Mouse (Mus musculus) limb, embryonic 13.5 days (tissue): ENCODE data around the gene Gtf2f2. TPM values are rescaled to one million over a fixed set of nuclear protein-coding genes. Genes with fewer than 3 reads are reported as not detected.
A peak's percentile ranks its signal among the peaks of the same experiment; 100 is the strongest.

ENCODE experiments used
- ATAC-seq: fragments of 200-750 bp; cut with Nextera tagmentation; 2 replicates; pipeline ENCODE4 v1.8.0; 2017; ENCODE audit warnings: low read depth, moderate number of reproducible peaks, moderate TSS enrichment; ENCODE audit not compliant: low FRiP score
- H3K27ac ChIP-seq: fragments of 300-500 bp; sonication (generic); 2 replicates; pipeline ENCODE4 v1.5.1; 2015; ENCODE audit warnings: inconsistent platforms, mild to moderate bottlenecking, moderate library complexity
- H3K27me3 ChIP-seq: fragments of 300-500 bp; sonication (generic); 2 replicates; pipeline ENCODE4 v1.6.1; 2015; ENCODE audit warnings: mild to moderate bottlenecking, inconsistent platforms
- H3K36me3 ChIP-seq: fragments of 300-500 bp; sonication (generic); 2 replicates; pipeline ENCODE4 v1.6.1; 2015; ENCODE audit warnings: inconsistent platforms, mild to moderate bottlenecking, moderate library complexity
- H3K4me1 ChIP-seq: fragments of 300-500 bp; sonication (generic); 2 replicates; pipeline ENCODE4 v1.6.1; 2015; ENCODE audit warnings: inconsistent platforms
- H3K4me2 ChIP-seq: fragments of 300-500 bp; sonication (generic); replicated peaks from 2 replicates; pipeline ENCODE4 v1.6.1; 2015; ENCODE audit warnings: inconsistent platforms, mild to moderate bottlenecking, moderate library complexity
- H3K4me3 ChIP-seq: fragments of 300-500 bp; sonication (generic); 2 replicates; pipeline ENCODE4 v1.5.1; 2015; ENCODE audit warnings: moderate library complexity, mild to moderate bottlenecking, inconsistent platforms
- H3K9ac ChIP-seq: fragments of 300-500 bp; sonication (generic); 2 replicates; pipeline ENCODE4 v1.6.1; 2015; ENCODE audit warnings: mild to moderate bottlenecking, inconsistent platforms
- H3K9me3 ChIP-seq: fragments of 300-500 bp; sonication (generic); 2 replicates; pipeline ENCODE4 v1.6.1; 2016; ENCODE audit warnings: inconsistent platforms
- WGBS: fragments of 180-500 bp; shearing (Covaris S2); methylation state at CpG from one replicate; pipeline ENCODE4 v1.1.7; 2015; 5-methylcytosine and 5-hydroxymethylcytosine counted together
- polyA plus RNA-seq: library from polyadenylated mRNA; unstranded; fragments of >200 nt; fragmentation: Nextera tagmentation; extraction: Ambion mirVana; gene quantifications from 2 replicates; pipeline ENCODE4 v1.2.1, GENCODE M21; 2015

Gene Gtf2f2
- polyA plus RNA-seq, 1 experiment from 2014 or later: 41.4 TPM

DNA sequence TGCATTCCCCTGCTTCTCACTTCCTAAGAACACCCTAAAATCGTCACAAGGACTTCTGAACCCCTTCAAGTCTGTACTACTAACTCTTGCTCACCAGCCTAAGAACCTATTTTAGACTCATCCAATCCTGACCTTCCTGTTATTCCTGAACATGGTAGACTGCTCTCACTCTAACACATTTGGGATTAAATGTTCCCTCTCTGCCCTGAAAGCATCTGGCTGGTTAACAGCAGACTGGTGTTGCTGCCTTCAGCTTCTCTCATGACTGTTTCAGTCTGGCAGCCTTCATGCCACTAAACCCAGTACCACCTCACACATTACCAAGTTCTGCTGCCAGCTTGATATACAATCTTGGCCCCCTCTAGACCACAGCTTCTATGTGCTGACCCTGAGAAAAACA is 21.5 kb downstream of the Gtf2f2 start:
- ATAC-seq: no peak
- no peak overlapping the region for H3K27ac ChIP-seq
- H3K4me3 ChIP-seq: no peak overlapping the region
- no peak overlapping the region for H3K4me2 ChIP-seq
- no peaks in the 10 kb centered on the region for H3K9me3 ChIP-seq
- WGBS: 83% methylated on average over 1 of the region's 1 CpGs
- H3K9ac ChIP-seq: no peak overlapping the region
- H3K4me1 ChIP-seq: peaks cover 36% of the 10 kb centered on the region
- H3K36me3 ChIP-seq: no peaks in the 10 kb centered on the region
- H3K27me3 ChIP-seq: no peaks in the 10 kb centered on the region

DNA sequence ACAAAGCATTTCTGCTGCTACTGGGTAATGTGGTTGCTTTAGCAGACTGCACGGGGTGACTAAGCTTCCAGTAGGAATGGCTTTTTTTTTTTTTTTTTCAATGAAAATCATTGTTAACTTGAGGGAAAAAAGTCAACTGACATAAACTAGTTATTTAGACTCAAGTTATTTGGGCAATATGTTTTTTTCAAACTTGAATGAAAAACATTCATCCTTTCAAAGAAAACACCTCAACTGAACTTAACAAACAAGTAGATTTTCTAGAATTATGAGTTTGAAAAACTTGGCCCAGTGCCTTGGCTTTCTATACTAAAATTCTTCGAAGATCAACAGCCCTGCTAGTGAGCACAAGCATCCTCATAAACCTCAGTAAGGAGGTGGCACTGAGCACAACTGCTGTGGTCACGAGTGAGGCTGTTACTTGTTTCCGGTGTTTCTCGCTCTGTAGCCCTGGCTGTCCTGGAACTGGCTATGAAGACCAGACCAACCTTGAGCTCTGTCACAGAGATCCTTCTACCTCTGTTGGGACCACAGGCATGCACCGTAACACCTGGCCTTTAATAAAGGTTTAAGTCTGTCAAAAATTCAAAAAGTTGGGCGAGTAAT is 23.7 kb downstream of the Gtf2f2 start:
- Histone ChIP-seq H3K27ac (0 out of 2 replicates have a peak overlapping the region, but pooled peaks have one; percentile 3), H3K9ac (no peak overlapping the region), H3K36me3 (no peaks in the 10 kb centered on the region), H3K4me3 (no peak overlapping the region), H3K4me2 (no peak overlapping the region), H3K4me1 (peaks cover 39% of the 10 kb centered on the region), H3K9me3 (no peaks in the 10 kb centered on the region), H3K27me3 (no peaks in the 10 kb centered on the region)
- 52% methylated on average over 7 of the region's 7 CpGs for WGBS
- ATAC-seq: no peak

DNA sequence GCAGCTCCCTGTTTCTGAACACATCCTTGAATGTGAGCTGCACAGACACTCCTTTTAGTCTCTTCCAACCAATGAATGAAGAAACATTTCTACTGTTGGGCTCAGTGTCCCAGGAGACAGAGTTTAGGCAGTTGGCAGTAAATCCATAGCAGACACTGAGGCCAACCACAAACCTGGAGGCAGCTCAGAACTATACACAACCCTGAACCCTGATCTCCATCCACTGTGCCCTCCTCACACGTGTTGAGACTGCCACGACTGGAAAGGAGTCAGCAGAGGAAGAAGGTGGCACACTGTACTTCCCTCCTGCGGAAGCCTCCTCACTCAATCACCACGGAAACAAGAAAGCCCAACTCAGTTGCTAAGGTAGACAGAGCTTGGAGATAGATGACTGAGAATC is 25.6 kb downstream of the Gtf2f2 start:
- no peaks in the 10 kb centered on the region for H3K27me3 ChIP-seq
- ATAC-seq: peak; percentile 57; the same call in 1 of the 2 replicates
- H3K36me3 ChIP-seq: no peaks in the 10 kb centered on the region
- no peak overlapping the region for H3K4me2 ChIP-seq
- no peak overlapping the region for H3K9ac ChIP-seq
- 54% methylated on average over 4 of the region's 4 CpGs for WGBS
- no peaks in the 10 kb centered on the region for H3K9me3 ChIP-seq
- no peak overlapping the region for H3K4me3 ChIP-seq
- H3K27ac ChIP-seq: peak overlapping the region; percentile 28; the same call in 1 of the 2 replicates
- peaks cover 39% of the 10 kb centered on the region for H3K4me1 ChIP-seq

DNA sequence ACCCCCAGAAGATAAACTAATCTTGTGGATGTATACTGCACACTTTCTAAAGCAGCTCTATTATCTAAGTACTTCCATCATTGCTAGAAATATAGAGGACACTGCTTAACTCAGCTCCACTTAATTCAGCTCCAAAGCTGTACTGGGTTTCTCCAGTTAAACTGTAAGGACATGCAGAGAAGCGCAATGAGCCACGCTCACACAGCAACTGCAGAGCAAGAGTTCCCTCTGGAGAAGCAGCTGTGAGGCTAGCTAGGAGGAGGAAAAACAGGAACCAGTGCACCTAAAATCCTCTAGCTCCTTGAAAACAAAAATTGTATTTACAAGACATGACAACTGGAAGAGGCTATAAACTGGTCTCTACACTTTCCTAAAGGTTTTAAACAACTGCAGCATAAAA is 26.8 kb downstream of the Gtf2f2 start:
- H3K4me3 ChIP-seq: no peak overlapping the region
- no peaks in the 10 kb centered on the region for H3K27me3 ChIP-seq
- no peak overlapping the region for H3K4me2 ChIP-seq
- no peak overlapping the region for H3K9ac ChIP-seq
- 75% methylated on average over 2 of the region's 2 CpGs for WGBS
- H3K27ac ChIP-seq: peak overlapping the region; percentile 67; the same call in 1 of the 2 replicates
- peaks cover 39% of the 10 kb centered on the region for H3K4me1 ChIP-seq
- H3K36me3 ChIP-seq: no peaks in the 10 kb centered on the region
- no peaks in the 10 kb centered on the region for H3K9me3 ChIP-seq
- ATAC-seq: no peak

DNA sequence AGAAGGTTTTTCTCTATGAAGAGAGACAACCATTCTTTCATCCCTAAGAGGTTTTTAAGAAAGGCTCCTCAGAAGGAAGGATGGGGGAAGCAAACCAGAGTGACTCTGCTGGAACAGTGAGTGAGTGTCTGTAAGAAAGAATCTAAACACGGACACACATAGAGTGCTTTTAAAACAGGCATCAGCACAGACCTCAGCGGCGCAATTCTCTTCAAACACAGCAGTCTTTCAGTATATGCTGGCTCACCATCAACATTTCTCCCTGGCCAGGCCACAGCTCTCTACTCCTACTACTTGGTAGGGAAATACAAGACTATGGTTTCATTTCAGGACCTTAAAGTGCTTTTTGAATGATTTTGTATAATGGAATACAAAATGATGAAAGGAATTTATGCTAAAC is 29.4 kb downstream of the Gtf2f2 start:
- Histone ChIP-seq H3K36me3 (no peaks in the 10 kb centered on the region), H3K27me3 (no peaks in the 10 kb centered on the region), H3K27ac (no peak overlapping the region), H3K4me1 (peaks cover 23% of the 10 kb centered on the region), H3K9me3 (no peaks in the 10 kb centered on the region), H3K9ac (no peak overlapping the region), H3K4me3 (no peak overlapping the region), H3K4me2 (no peak overlapping the region)
- 0 out of 2 replicates have a peak, but pooled peaks have one; percentile 28 for ATAC-seq
- WGBS: 90% methylated on average over 3 of the region's 3 CpGs

DNA sequence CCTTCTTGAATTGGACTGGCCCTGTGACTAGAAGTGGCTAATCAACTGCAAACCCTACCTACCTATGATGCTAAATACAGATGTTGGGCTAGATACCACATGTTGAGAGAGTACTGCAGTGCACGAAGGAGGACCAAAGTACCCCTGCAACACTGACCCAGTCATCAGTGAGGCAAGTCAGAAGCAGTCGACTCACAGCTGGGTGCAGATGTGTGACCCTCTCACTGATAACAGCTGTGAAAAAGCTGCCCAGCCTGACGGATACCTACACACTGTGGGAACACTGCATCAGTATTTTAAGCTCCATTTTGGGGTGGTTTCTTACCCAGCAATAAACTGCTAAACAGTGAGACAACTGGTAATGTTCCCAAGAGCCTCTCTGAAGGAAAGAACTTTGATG is 34.6 kb downstream of the Gtf2f2 start:
- H3K4me3 ChIP-seq: no peak overlapping the region
- ATAC-seq: no peak
- 49% methylated on average over 3 of the region's 3 CpGs for WGBS
- H3K9me3 ChIP-seq: no peaks in the 10 kb centered on the region
- H3K9ac ChIP-seq: no peak overlapping the region
- H3K27ac ChIP-seq: no peak overlapping the region
- no peaks in the 10 kb centered on the region for H3K36me3 ChIP-seq
- H3K4me1 ChIP-seq: peaks cover 10% of the 10 kb centered on the region; the same call in 1 of the 2 replicates
- no peaks in the 10 kb centered on the region for H3K27me3 ChIP-seq
- no peak overlapping the region for H3K4me2 ChIP-seq

DNA sequence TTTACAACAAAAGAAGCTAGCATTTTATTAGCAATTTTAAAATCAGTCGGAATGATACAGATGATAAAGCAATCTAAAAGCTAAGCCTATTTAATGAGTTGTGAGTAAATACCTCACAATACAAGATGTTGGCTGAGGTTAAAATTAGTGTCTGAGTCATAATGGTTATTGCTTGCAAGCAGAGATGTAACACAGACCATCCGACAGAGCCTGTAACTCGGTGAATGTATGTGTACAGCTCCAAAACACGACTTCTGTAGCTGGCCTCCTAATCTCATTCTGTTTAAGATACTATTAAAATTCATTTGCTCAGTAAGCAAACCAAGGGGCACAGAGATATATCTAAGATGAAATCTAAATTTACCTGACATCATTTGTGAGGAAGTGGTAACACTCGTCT is 43.4 kb downstream of the Gtf2f2 start:
- H3K9me3 ChIP-seq: no peaks in the 10 kb centered on the region
- no peaks in the 10 kb centered on the region for H3K36me3 ChIP-seq
- 56% methylated on average over 5 of the region's 5 CpGs for WGBS
- H3K4me1 ChIP-seq: peaks cover 32% of the 10 kb centered on the region
- no peak overlapping the region for H3K9ac ChIP-seq
- H3K4me2 ChIP-seq: no peak overlapping the region
- H3K27me3 ChIP-seq: no peaks in the 10 kb centered on the region
- ATAC-seq: no peak
- no peak overlapping the region for H3K27ac ChIP-seq
- no peak overlapping the region for H3K4me3 ChIP-seq

DNA sequence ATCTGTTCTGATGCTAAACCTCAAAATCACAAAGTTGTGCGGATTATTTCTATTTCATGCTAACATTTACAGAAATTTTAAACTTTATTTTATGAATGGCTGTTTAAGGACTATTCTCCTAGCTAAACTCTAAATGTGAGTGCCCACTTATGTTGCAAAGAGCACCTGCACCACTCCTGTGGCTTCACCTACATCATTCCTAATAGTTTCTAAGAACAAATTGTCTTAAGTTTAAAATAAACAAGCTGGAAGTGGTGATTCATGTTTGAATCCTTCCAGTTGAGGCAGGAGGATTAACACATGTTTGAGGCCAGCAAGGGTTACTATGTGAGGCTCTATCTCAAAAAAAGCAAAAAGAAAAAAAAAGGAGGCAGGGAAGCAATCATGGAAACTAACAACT is 46.2 kb downstream of the Gtf2f2 start:
- peaks cover 30% of the 10 kb centered on the region for H3K4me1 ChIP-seq
- H3K4me3 ChIP-seq: no peak overlapping the region
- 86% methylated on average over 1 of the region's 1 CpGs for WGBS
- no peaks in the 10 kb centered on the region for H3K36me3 ChIP-seq
- no peak overlapping the region for H3K4me2 ChIP-seq
- no peak overlapping the region for H3K9ac ChIP-seq
- no peaks in the 10 kb centered on the region for H3K27me3 ChIP-seq
- H3K27ac ChIP-seq: no peak overlapping the region
- no peak for ATAC-seq
- no peaks in the 10 kb centered on the region for H3K9me3 ChIP-seq

DNA sequence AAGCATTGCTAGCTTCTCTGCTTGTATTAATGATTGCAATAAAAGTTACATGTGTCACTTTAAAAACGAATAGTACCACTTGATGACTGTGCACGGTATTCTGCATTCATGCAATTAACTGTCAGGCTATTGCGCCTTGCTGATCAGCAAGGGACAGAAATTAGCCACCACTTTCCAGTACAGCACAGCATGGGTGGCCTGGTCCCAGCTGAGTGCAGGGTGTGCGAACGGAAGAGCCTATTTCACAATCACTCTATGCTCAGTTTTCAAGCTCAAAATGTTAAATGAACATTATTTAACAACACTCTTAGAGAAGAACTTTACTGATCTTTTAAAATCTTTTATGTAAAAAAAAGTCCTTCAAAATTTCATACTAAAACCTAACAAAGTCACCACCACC is 46.7 kb downstream of the Gtf2f2 start:
- 54% methylated on average over 5 of the region's 5 CpGs for WGBS
- Histone ChIP-seq H3K27ac (no peak overlapping the region), H3K4me3 (no peak overlapping the region), H3K4me1 (peaks cover 30% of the 10 kb centered on the region), H3K36me3 (no peaks in the 10 kb centered on the region), H3K9me3 (no peaks in the 10 kb centered on the region), H3K4me2 (no peak overlapping the region), H3K9ac (no peak overlapping the region), H3K27me3 (no peaks in the 10 kb centered on the region)
- no peak for ATAC-seq

DNA sequence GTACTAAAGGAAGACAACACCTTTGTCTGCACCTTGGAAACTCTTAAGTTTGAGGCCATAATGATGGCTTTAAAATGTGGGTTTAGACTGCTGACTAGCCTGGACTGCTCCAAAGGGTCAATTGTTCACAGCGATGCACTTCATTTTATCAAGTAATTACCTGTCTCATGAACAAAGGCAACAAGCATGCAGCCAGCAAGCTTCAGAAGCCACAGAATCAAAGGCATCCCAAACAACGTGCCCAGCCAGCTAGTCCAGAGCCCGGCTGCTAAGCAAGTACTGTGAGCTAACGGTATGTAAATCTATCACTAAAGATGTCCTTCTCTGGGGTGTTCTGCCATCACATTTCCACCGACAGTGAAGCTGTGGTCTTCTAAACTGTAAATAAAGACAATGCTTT is 47.5 kb downstream of the Gtf2f2 start:
- Histone ChIP-seq H3K27ac (no peak overlapping the region), H3K36me3 (no peaks in the 10 kb centered on the region), H3K27me3 (no peaks in the 10 kb centered on the region), H3K9ac (no peak overlapping the region), H3K9me3 (no peaks in the 10 kb centered on the region), H3K4me3 (no peak overlapping the region), H3K4me2 (0 out of 2 replicates have a peak overlapping the region, but pooled peaks have one; percentile 3), H3K4me1 (peaks cover 30% of the 10 kb centered on the region)
- ATAC-seq: no peak
- WGBS: 49% methylated on average over 5 of the region's 5 CpGs

DNA sequence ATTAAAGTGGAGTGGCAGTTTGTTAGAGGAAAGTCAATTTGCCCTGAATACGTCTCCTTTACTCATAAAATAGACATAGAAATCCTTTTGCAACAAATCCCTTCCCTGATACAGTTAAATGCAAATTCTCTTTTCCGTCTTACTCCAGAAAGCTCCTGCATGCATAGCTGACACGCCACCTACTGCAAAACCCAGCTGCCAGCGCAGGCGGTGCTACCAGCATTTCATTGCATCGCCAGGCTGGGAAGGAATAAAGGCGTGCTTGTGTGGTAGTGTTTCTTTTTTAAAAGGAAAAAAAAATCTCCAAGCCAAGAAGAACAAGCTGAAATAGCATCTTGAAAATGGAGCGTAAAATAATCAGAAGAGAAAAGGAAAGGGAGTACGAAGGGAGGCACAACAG is 48.4 kb downstream of the Gtf2f2 start:
- Histone ChIP-seq H3K9ac (no peak overlapping the region), H3K36me3 (no peaks in the 10 kb centered on the region), H3K4me1 (peaks cover 30% of the 10 kb centered on the region), H3K27ac (no peak overlapping the region; the same call in 1 of the 2 replicates), H3K9me3 (no peaks in the 10 kb centered on the region), H3K27me3 (no peaks in the 10 kb centered on the region), H3K4me3 (peak overlapping the region; percentile 14; the same call in 1 of the 2 replicates), H3K4me2 (peak overlapping the region; percentile 3; the same call in 1 of the 2 replicates)
- ATAC-seq: no peak
- WGBS: 64% methylated on average over 9 of the region's 9 CpGs

DNA sequence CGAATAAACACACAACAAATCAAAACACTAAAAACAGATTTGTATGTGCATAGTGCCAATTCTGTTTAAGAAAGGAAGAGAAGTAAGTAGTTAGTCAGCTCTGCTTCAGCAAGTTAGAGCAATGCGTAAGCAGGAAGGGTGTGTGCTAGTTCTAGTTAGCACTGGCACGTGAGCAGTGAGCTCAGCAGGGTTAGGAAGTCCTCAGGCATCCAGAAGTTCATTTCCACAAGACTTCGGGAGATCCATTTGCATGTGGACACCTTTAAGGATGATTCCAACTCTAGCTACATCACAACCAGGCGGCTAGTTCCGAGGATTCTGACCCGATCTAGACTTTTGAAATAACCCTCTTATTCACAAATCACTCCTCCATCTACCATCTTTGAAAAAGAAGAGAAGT is 55.9 kb downstream of the Gtf2f2 start, which contains the start of gene Kctd4:
TSS of gene Kctd4 (plus strand) at position 244 of the 400 bp plus-strand sequence.
- H3K4me3 ChIP-seq: no peak within 1 kb of the TSS
- no peaks in the 10 kb centered on the region for H3K27me3 ChIP-seq
- H3K4me2 ChIP-seq: no peak within 1 kb of the TSS
- H3K27ac ChIP-seq: no peak within 1 kb of the TSS
- no peaks in the 10 kb centered on the region for H3K9me3 ChIP-seq
- H3K36me3 ChIP-seq: no peaks in the 10 kb centered on the region
- no peak within 1 kb of the TSS for H3K9ac ChIP-seq
- ATAC-seq: no peak
- 0 out of 2 replicates have a peak, but pooled peaks cover 5% of the 10 kb centered on the region for H3K4me1 ChIP-seq
- WGBS: 83% methylated on average over 7 of the region's 7 CpGs

DNA sequence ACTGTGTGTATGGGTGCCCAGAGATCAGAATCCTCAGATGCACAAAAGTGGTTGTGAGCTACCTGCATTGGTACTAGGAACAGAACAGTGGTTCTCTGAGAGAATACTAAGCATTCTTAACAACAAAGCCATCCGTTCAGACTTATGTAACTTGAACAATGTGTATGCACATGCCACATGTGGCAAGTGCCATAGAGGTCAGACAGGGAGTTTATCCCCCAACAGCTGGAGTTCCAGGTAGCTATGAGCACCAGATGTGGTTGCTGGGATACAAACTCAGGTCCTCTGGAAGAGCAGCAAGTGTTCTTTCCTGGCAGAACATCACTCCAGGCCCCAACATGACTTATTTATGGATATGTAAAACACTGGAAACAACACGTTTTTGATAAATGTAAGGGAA is 57.7 kb downstream of the Gtf2f2 start:
- Histone ChIP-seq H3K4me3 (no peak overlapping the region), H3K27ac (no peak overlapping the region), H3K4me1 (0 out of 2 replicates have a peak, but pooled peaks cover 5% of the 10 kb centered on the region), H3K36me3 (peaks cover 3% of the 10 kb centered on the region; the same call in 1 of the 2 replicates), H3K9ac (no peak overlapping the region), H3K4me2 (no peak overlapping the region), H3K27me3 (no peaks in the 10 kb centered on the region), H3K9me3 (no peaks in the 10 kb centered on the region)
- ATAC-seq: no peak
- 27% methylated on average over 2 of the region's 2 CpGs for WGBS
